Mouse (Mus musculus): Measurements from ENCODE around the gene Tubal3. TPM values are rescaled to one million over a fixed set of nuclear protein-coding genes. Genes with fewer than 3 reads are reported as not detected.

The Tubal3 gene
- total and polyA plus RNA-seq, 3 experiments: 0.07 TPM; not detected in 2

GRCm38 (mm10) chr13:3926046-3926445 is 8.0 kb downstream of the Tubal3 start:
- no peaks in the 10 kb centered on the region for H3K27me3 ChIP-seq (replicated peaks)
- no peaks in the 10 kb centered on the region for H3K79me2 ChIP-seq (replicated peaks; ENCODE audit: control insufficient read depth, extremely low read depth, insufficient read depth, poor library complexity, severe bottlenecking)
- dilution Hi-C loops (cut with MboI; ENCODE audit: extremely low pct_ligation_motif_present, extremely low pct_unique_long_range_greater_than_20kb, low sequenced_read_pairs) (no loop called here), in situ Hi-C loops (cut with MboI; ENCODE audit: low pct_ligation_motif_present, low pct_unique_long_range_greater_than_20kb, low sequenced_read_pairs) (no loop called here)
- TF ChIP-seq UBTF (IDR thresholded peaks at IDR 0.05; ENCODE audit: low read depth, low read length) (no peak), USF1 (IDR thresholded peaks at IDR 0.05; ENCODE audit: low read depth, low read length) (no peak), MAX (IDR thresholded peaks at IDR 0.05; ENCODE audit: low read length) (no peak), RAD21 (IDR thresholded peaks at IDR 0.05; ENCODE audit: low read depth, low read length) (no peak), ZNF384 (IDR thresholded peaks at IDR 0.05; ENCODE audit: low read depth, low read length) (no peak), MAZ (IDR thresholded peaks at IDR 0.05; ENCODE audit: low read depth, low read length) (no peak), POLR2A (IDR thresholded peaks at IDR 0.05; ENCODE audit: low read depth, low read length) (no peak), USF2 (conservative IDR thresholded peaks at IDR 0.05; ENCODE audit: low read depth, low read length) (no peak), IRF4 (IDR thresholded peaks at IDR 0.05; ENCODE audit: low read depth, low read length) (no peak), TBP (conservative IDR thresholded peaks at IDR 0.05; ENCODE audit: low read depth, low read length) (no peak), HCFC1 (IDR thresholded peaks at IDR 0.05; ENCODE audit: low read depth, low read length) (no peak), SMC3 (IDR thresholded peaks at IDR 0.05; ENCODE audit: low read depth, low read length) (no peak), MAFK (IDR thresholded peaks at IDR 0.05; ENCODE audit: insufficient replicate concordance, low read length) (no peak), SIN3A (IDR thresholded peaks at IDR 0.05; ENCODE audit: low read length) (no peak), RCOR1 (conservative IDR thresholded peaks at IDR 0.05; ENCODE audit: low read depth, low read length) (no peak), JUN (IDR thresholded peaks at IDR 0.05; ENCODE audit: insufficient read depth, low read depth, low read length) (no peak), ZC3H11A (IDR thresholded peaks at IDR 0.05; ENCODE audit: low read depth, low read length) (no peak), MYC (IDR thresholded peaks at IDR 0.05; ENCODE audit: low read depth, low read length) (no peak), ETS1 (conservative IDR thresholded peaks at IDR 0.05; ENCODE audit: low read depth, low read length) (no peak)
- no peak for DNase-seq (ENCODE audit: extremely low read depth)
- no peak overlapping the region for H3K4me2 ChIP-seq (ENCODE audit: insufficient read depth, low read depth, poor library complexity, severe bottlenecking)
- H3K9me3 ChIP-seq (replicated peaks; ENCODE audit: low read length): no peaks in the 10 kb centered on the region
- H3K27ac ChIP-seq (ENCODE audit: insufficient read depth, low read depth): no peak overlapping the region
- no peak overlapping the region for H3K4me3 ChIP-seq (replicated peaks in 1 of 3; ENCODE audit: low read depth in 2 of 3, low read length in 2 of 3, poor library complexity in 1 of 3)
- H3K4me1 ChIP-seq (ENCODE audit: control insufficient read depth in 1 of 2, insufficient read depth in 2 of 2): no peaks in the 10 kb centered on the region
- H3K9ac ChIP-seq (ENCODE audit: insufficient read depth, low read depth): no peak overlapping the region
- H3K36me3 ChIP-seq (replicated peaks in 1 of 2; ENCODE audit: control insufficient read depth in 1 of 2, insufficient read depth in 1 of 2, low read length in 1 of 2): no peaks in the 10 kb centered on the region

GRCm38 (mm10) chr13:3944699-3945098 is 26.6 kb downstream of the Tubal3 start:
- Histone ChIP-seq H3K4me1 (ENCODE audit: control insufficient read depth in 1 of 2, insufficient read depth in 2 of 2) (peaks cover 0 to 5% of the 10 kb centered on the region in 2 experiments; a peak in 2 of 4 replicates), H3K4me3 (replicated peaks in 1 of 3; ENCODE audit: low read depth in 2 of 3, low read length in 2 of 3, poor library complexity in 1 of 3) (no peak overlapping the region), H3K9me3 (replicated peaks; ENCODE audit: low read length) (no peaks in the 10 kb centered on the region), H3K9ac (ENCODE audit: insufficient read depth, low read depth) (no peak overlapping the region), H3K27me3 (replicated peaks) (no peaks in the 10 kb centered on the region), H3K36me3 (replicated peaks in 1 of 2; ENCODE audit: control insufficient read depth in 1 of 2, insufficient read depth in 1 of 2, low read length in 1 of 2) (no peaks in the 10 kb centered on the region), H3K27ac (ENCODE audit: insufficient read depth, low read depth) (no peak overlapping the region), H3K79me2 (replicated peaks; ENCODE audit: control insufficient read depth, extremely low read depth, insufficient read depth, poor library complexity, severe bottlenecking) (no peaks in the 10 kb centered on the region), H3K4me2 (ENCODE audit: insufficient read depth, low read depth, poor library complexity, severe bottlenecking) (no peak overlapping the region)
- TF ChIP-seq ELF1 (IDR thresholded peaks at IDR 0.05; ENCODE audit: low read depth, low read length) (no peak), ZKSCAN1 (IDR thresholded peaks at IDR 0.05; ENCODE audit: borderline replicate concordance, low read depth, low read length) (no peak), BHLHE40 (IDR thresholded peaks at IDR 0.05; ENCODE audit: low read depth, low read length) (no peak), GABPA (IDR thresholded peaks at IDR 0.05; ENCODE audit: insufficient replicate concordance, low read depth, low read length) (no peak), ZC3H11A (IDR thresholded peaks at IDR 0.05; ENCODE audit: low read depth, low read length) (no peak), TCF12 (IDR thresholded peaks at IDR 0.05; ENCODE audit: low read depth, low read length) (no peak), MXI1 (IDR thresholded peaks at IDR 0.05; ENCODE audit: low read depth, low read length) (no peak)
- in situ Hi-C loops (cut with MboI; ENCODE audit: low pct_ligation_motif_present, low pct_unique_long_range_greater_than_20kb, low sequenced_read_pairs) (no loop called here), dilution Hi-C loops (cut with MboI; ENCODE audit: extremely low pct_ligation_motif_present, extremely low pct_unique_long_range_greater_than_20kb, low sequenced_read_pairs) (no loop called here)
- DNase-seq (ENCODE audit: extremely low read depth): no peak
